Mouse (Mus musculus): ENCODE measurements around the gene Ankrd40.

DNA sequence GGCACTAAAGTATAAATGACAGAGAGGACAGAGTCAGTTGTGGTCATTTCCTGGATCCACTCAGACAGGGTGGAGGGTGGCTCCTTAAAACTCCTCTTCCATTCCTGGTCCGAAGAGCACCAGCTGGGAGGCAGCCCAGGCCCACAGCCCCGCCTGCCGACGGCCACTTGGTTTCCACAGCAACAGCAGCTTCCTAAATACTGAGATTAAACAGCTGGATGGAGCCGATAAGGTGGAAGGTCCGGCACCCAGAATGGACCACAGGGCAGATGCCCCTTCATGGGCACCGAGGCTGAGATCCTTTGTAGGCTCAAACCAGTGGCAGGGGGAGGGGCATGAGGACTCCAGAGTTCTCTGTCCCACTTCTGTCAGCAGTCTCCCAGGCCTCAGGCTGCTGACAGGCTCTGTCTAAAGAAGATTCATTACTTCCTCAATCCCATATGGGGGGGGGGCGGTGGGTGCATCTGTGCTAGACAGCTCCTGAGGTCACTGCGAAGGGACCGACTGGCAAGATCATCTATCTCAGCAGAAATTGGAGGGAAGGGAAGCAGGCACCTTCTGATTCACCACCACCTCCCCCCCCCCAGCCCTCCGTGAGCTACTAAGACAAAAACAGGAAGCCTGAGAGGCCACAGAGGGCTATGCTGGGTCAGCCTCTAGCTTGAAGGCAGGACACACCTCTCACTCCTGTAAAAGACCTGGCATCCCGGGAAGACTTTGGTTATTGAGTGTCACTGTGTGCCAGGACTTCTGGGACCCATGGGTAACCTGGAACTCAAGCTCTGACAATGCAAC lies 58.4 kb downstream of the Ankrd40 start:
- TF ChIP-seq POLR2A (IDR thresholded peaks at IDR 0.05; ENCODE audit: borderline replicate concordance, control insufficient read depth, low read depth, low read length): no peak
- peak; percentile 0; the same call in 1 of the 2 replicates for TF ChIP-seq CTCF (IDR thresholded peaks at IDR 0.05; ENCODE audit: control insufficient read depth, insufficient read depth, low read length)

Measured in bone marrow, adult 2 months (tissue).